Mouse (Mus musculus): ENCODE measurements around the gene Fkbp5.
A peak's percentile ranks its signal among the peaks of the same experiment; 100 is the strongest.

Fkbp5 gene

GRCm38 (mm10) chr17:28504182-28504581 lies 13.1 kb downstream of the Fkbp5 start:
- DNase-seq (ENCODE audit: low read depth, low spot score), result no peak

DNA sequence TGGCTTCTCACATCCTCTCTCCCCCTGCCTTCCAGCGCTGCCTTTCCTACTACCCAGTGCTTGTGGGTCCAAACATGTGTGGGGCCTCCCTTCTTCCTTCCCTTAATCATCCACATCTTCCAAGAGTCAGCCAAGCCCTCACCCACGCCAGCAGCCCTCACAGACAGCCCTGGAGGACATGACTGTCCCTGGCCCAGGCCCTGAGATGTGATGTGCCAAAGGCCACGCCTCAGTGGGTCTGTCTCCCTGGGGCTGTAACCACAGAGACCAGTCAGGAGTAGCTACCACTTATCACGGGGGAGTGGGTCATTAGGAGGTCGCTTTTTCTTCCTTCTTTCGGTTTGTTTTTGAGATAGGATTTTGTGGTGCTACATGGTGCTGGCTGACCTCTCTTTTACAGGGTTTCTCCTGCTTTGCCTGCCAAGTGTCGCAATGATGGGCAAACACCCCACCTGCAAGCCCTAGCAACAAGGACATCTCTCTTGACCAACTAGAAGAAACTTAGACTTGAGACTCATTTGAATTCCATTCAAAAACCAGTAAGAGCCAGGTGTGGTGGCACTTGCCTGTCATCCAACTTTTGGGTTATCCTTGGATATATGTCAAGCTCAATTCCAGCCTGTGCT lies 15.0 kb downstream of the Fkbp5 start:
- no peak for DNase-seq (ENCODE audit: low read depth, low spot score)

DNA sequence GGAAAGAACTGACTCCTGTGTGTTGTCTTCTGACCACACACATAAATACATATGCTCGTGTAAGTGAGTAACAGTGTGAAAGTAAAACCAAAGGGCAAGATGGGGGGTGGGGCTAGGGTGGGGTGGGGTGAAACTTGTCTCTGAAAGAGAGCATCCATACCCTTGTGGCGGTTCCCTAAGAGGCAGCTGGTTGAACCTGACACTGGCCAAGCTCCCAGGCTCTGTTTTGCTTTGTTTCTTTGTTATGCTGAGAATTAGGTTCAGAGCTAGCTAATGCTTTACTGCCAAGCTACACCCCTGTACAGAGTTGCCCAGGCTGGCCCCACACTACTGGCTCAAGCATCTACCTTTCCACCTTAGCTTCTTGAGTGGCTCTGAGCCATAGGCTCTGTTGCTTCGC lies 16.9 kb downstream of the Fkbp5 start:
- DNase-seq (ENCODE audit: low read depth, low spot score), result no peak

GRCm38 (mm10) chr17:28499190-28499589 lies 18.1 kb downstream of the Fkbp5 start:
- no peak for DNase-seq (ENCODE audit: low read depth, low spot score)

DNA sequence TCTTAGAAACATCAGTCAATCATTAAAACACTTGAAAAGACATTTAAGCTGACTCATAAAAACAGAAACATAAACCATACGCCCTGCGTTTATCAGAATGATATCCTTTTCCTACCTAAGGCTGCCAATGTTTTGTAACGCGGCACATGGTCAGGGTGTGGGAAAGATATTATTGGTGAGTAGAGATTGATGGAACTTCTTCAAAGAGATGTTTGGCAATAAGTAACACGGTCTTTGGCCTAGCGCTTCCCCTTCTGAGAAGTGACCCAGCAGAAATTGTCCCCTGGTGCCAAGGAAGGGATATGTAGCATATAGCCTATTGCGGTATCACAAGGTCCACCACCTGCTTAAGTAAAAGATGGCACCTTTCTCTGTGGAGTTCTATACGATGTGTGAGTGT lies 21.5 kb downstream of the Fkbp5 start:
- no peak for DNase-seq (ENCODE audit: low read depth, low spot score)

DNA sequence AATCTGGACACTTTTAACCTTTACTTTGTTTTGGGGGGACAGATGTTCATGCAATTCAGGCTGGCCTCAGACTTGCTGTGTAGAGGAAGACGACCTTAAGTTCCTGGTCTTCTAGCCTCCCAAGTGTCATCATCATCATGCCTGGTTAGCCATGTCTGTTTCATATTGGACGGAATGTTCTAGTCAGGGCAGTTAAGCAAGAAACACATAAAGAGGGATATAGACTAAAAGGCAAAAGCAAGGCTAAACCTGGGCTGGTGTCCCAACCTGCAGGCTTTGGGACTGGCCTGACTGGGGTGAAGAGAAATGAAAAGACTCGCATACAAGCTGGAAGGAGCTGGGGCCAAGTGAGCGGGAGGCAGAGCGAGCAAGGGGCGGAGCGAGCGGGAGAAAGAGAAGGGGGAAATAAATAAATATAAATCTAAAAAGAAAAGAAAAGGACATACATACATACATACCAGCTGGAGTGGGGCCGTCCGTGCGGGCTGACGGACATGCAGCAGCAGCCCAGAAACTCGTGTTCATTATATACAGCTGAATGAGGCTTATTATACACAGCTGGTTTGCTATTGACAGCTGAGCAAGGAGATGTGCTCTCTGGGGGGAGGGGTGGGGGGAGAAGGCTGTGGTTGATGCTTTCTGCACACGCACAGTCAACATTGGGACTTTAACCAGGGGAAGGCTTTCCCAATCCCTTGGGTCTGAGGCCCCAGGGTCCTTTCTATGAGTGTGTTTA lies 26.1 kb downstream of the Fkbp5 start:
- DNase-seq (ENCODE audit: low read depth, low spot score), result no peak

GRCm38 (mm10) chr17:28488258-28489013 lies 28.9 kb downstream of the Fkbp5 start:
- peak; percentile 35 for DNase-seq (ENCODE audit: low read depth, low spot score)

DNA sequence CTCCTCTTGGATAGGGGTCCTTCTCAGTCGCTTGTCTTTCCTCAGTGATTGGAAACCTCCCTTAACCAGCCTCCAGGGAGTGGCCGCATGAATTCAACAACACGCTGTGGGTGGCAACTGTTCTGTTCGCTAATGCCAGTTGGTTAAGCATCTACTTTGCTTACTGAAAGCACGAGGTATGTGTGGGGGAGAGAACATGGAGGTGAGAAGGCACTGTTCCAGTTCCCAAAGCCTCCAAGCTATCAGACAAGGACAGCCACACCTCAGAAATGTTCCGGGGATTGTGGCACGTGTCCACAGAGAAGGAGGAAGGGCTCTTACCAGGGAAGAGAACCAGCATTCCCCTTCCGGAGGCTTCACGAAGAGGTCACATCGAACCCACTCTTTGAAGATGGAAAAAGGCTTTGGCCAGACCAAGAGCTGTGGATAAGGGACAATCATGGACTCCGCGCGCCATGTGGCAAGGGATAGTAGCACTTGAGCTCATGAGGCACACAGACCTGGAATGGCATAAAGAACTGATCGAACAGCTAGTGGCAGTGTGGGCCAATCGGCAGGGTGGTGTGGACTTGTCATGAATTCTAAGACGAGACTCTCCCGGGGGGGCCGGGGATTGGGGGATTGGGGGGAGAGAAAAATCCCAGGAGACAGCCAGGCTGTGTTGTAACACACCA lies 29.6 kb downstream of the Fkbp5 start:
- no peak for DNase-seq (ENCODE audit: low read depth, low spot score)

DNA sequence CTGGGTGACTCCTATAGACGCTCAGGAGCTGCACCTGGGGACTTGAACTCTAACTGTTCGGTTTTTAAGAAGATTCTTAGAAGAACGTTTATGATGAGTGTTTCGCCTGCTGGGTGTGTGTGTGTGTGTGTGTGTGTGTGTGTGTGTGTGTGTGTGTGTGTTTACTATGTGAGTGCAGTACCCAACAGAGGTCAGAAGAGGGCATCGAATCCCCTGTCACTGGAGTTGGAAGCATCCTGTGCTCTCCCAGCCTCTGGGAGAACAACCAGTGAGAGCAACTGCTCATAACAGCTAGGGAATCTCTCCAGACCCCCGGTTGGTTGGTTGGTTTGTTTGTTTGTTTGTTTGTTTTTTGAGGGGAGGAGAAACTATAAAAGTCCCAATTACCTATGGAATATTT lies 30.6 kb downstream of the Fkbp5 start:
- peak; percentile 57 for DNase-seq (ENCODE audit: low read depth, low spot score)

DNA sequence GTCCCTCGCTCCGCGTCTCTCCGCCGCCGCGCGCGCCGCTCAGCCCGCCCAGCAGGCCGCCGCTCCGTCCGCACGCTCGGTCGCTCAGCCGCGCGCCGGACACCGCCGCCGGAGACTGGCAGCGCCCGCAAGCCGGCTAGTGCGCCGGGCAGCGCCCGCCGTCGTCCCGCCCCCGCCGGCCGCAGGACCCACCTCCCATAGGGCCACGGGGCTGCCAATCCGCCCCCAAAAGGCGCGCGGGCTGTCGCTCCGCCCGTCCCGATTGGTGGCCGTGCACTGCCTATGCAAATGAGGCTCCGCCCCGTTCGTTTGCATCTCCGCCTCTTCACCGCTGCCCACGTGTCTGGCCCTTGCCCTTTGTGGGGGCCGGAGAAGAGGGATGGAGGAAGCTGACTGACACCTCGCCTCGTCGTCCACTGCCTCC lies 31.3 kb downstream of the Fkbp5 start:
- DNase-seq (ENCODE audit: low read depth, low spot score), result peak; percentile 96

GRCm38 (mm10) chr17:28485446-28485948 lies 31.8 kb downstream of the Fkbp5 start:
- peak; percentile 70 for DNase-seq (ENCODE audit: low read depth, low spot score)

GRCm38 (mm10) chr17:28484704-28485445 lies 32.5 kb downstream of the Fkbp5 start:
- DNase-seq (ENCODE audit: low read depth, low spot score), result peak; percentile 61

DNA sequence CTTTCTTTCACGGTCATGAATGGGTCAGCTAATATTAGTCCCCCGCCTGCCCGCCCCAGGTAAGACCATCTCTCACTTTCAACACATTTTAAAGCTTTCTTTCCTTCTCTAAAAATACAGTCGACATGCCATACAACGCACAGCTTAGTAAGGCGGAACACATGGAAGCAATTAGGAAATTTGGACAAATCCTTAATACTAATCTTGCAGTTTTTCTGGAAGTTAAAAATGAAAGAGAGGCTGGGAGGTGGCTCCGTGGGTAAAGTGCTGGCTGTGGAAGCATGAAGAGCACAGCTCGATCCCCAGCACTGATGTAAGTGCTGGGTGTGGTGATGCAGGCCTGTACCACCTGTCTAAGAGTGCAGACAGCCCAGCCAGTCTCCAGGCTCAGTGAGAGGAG lies 39.9 kb downstream of the Fkbp5 start:
- no peak for DNase-seq (ENCODE audit: low read depth, low spot score)

DNA sequence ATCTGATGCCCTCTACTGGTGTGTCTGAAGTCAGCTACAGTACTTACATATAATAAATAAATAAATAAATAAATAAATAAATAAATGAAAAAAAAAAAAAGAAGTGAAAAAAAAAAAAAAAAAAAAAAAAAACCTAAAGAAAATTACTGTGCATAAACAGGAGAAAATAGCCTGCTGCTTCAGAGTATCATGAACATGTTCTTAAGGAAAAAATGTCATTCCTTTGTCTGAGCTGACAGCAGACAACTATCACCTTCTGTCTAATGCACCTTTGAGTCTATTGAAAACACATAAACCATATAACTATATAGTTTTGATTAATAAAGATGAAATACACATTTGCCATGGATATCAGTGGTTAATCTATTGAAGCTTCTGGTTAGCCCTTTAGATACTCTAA lies 40.9 kb downstream of the Fkbp5 start:
- DNase-seq (ENCODE audit: low read depth, low spot score), result no peak

DNA sequence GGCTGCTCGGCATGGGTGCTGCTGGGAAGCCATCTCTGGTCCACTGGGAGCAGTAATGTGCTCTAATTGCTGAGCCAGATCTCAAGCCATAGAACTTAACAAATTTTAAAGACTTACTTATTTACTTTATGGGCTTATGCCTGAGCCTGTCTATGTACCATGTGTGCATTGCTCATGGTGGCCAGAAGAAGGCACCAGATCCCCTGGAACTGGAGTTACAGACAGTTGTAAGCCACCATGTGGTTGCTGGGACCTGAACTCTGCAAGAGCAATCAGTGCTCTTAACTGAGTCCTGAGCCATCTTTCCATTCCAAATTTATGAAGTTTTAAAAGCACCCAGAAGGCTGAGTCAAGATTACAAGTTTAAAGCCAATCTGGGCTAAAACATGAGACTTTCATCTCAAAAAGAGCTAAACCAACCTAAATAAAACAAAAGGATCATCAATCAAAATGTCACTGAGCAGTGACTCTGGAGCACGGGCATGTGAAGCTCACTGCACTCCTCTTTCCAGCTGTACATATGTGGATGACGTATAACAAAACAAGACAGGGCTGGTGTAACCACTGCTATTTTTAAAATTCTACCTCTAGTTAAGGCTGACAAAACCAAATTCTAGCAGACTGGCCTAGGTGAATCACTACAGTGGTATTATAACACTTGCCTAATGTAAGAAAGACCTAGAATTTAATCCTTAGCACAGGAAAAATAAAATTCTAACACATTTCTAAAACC lies 41.6 kb downstream of the Fkbp5 start:
- DNase-seq (ENCODE audit: low read depth, low spot score), result peak; percentile 54

GRCm38 (mm10) chr17:28472696-28473095 lies 44.6 kb downstream of the Fkbp5 start:
- no peak for DNase-seq (ENCODE audit: low read depth, low spot score)

- no peak for DNase-seq (ENCODE audit: low read depth, low spot score)
These were observed 46.5 kb downstream of the Fkbp5 start for GRCm38 (mm10) chr17:28470876-28471275.

DNA sequence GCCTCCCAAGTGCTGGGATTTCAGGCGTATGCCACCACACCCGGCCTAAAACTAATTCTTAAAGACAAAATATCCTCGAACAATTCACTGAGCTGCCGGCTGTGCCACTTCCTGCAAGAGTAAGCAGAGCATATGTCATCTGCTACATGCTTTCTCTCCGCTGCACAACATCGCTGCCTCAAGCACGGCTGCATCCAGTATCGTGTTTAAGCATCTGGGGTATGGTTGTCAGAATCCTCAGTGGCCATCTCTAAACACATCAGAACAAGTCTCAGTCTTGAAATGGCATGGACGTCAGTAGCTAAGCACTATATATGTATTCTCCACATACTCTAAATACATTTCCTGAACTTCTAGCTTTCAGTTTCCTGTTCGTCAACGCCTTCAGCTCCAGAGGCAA lies 49.6 kb downstream of the Fkbp5 start:
- DNase-seq (ENCODE audit: low read depth, low spot score), result peak; percentile 68

GRCm38 (mm10) chr17:28465968-28466367 lies 51.4 kb downstream of the Fkbp5 start:
- no peak for DNase-seq (ENCODE audit: low read depth, low spot score)

DNA sequence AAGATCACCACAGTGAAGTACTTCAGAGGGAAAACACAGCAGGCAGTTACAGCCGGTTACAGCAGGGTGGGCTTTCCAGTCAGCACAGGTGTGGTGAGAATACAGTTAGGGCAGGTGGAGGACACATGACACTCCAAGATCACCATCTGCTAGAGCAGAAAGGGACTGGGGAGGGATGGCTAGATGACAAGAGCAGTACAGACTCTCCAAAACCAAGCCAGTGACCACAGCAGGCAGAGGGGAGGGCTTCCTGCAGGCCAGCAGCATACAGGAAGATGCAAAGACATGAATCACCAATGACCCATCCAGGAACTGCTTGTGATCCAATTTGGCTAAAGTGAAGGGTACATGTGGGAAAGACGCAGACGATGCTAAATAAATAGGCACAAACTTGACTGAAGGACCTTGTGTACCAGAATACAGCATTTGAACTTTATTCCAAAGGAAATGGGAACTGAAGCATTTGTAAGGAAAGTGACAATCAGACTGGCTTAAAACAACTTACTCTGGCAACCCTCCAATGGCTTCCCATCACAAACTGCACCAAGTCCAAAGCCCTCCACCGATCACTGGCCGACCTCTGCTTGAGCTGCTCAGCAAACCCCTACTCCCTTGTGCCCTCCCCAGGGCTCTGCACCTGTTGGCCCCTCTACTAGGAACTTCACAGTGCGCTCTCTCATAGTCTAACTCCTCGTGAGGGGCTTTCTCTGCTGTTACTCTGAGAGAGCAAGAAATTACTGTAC lies 53.5 kb downstream of the Fkbp5 start:
- no peak for DNase-seq (ENCODE audit: low read depth, low spot score)
